Mouse (Mus musculus): ENCODE measurements around the gene Vwa5b2.

GRCm38 (mm10) chr16:20549161-20549560, 40.1 kb upstream of the Vwa5b2 start:
- TF ChIP-seq CTCF (IDR thresholded peaks at IDR 0.05; ENCODE audit: insufficient read depth, low read depth, low read length) (no peak), POLR2A (IDR thresholded peaks at IDR 0.05; ENCODE audit: insufficient read depth, low read depth, low read length) (no peak)
